Comparison of ENCODE assay signal across 9 mouse cellular contexts in genomic region chr11:22588546-22588945, GRCm38 (mm10).
DNase-seq lines count a peak whose midpoint lies in the region; ATAC-seq and TF ChIP-seq lines count a peak whose summit lies in the region.
"Had no signal": no experiment of that assay in that cellular context is flagged by ENCODE, and none has a peak within 500 bp of the region (broad histone marks: within the 10 kb centered on the region; RNA-seq: fewer than 3 reads in every experiment).

No protein-coding gene starts in this region.

- H3K36me3 ChIP-seq in kidney, postnatal 0 days (ENCODE audit: insufficient read depth, low read length): no peaks in the 10 kb centered on the region
- no peaks in the 10 kb centered on the region for H3K36me3 ChIP-seq in forebrain, postnatal 0 days (ENCODE audit: insufficient read depth)
- H3K36me3 ChIP-seq in hindbrain, embryonic 15.5 days: no peaks in the 10 kb centered on the region
- H3K36me3 ChIP-seq in midbrain, postnatal 0 days (ENCODE audit: insufficient read depth, low read length): no peaks in the 10 kb centered on the region
- H3K36me3 ChIP-seq: embryonic facial prominence, embryonic 12.5 days had no signal

- TF ChIP-seq CTCF in kidney, postnatal 0 days (IDR thresholded peaks at IDR 0.05; ENCODE audit: low read depth): no peak
- no peak for TF ChIP-seq CTCF in forebrain, postnatal 0 days (IDR thresholded peaks at IDR 0.05; ENCODE audit: low read depth)
- no peak for TF ChIP-seq CTCF in midbrain, postnatal 0 days (IDR thresholded peaks at IDR 0.05)

- H3K27me3 ChIP-seq in kidney, postnatal 0 days (ENCODE audit: insufficient read depth, low read length): no peaks in the 10 kb centered on the region
- H3K27me3 ChIP-seq in forebrain, postnatal 0 days (ENCODE audit: insufficient read depth, low read length): no peaks in the 10 kb centered on the region
- no peaks in the 10 kb centered on the region for H3K27me3 ChIP-seq in hindbrain, embryonic 15.5 days
- no peaks in the 10 kb centered on the region for H3K27me3 ChIP-seq in midbrain, postnatal 0 days (ENCODE audit: insufficient read depth, low read length)
- H3K27me3 ChIP-seq: embryonic facial prominence, embryonic 12.5 days had no signal

- no peak for ATAC-seq in kidney, postnatal 0 days (replicated peaks; ENCODE audit: low FRiP score, low read depth)
- no peak for ATAC-seq in forebrain, postnatal 0 days
- ATAC-seq in hindbrain, embryonic 15.5 days (ENCODE audit: low FRiP score, low read depth): peak; percentile 35; the same call in 1 of the 2 replicates
- ATAC-seq in midbrain, postnatal 0 days (ENCODE audit: low FRiP score): 0 out of 2 replicates have a peak, but pooled peaks have one; percentile 11
- no peak for ATAC-seq in frontal cortex, adult (ENCODE audit: low TSS enrichment)

- H3K9me3 ChIP-seq in kidney, postnatal 0 days (replicated peaks; ENCODE audit: low read length): no peaks in the 10 kb centered on the region
- no peaks in the 10 kb centered on the region for H3K9me3 ChIP-seq in forebrain, postnatal 0 days (ENCODE audit: low read length)
- no peaks in the 10 kb centered on the region for H3K9me3 ChIP-seq in hindbrain, embryonic 15.5 days
- no peaks in the 10 kb centered on the region for H3K9me3 ChIP-seq in midbrain, postnatal 0 days (ENCODE audit: low read length)
- H3K9me3 ChIP-seq: embryonic facial prominence, embryonic 12.5 days had no signal

- no peak overlapping the region for H3K4me3 ChIP-seq in kidney, postnatal 0 days (replicated peaks; ENCODE audit: low read depth, low read length)
- no peak overlapping the region for H3K4me3 ChIP-seq in forebrain, postnatal 0 days (ENCODE audit: low read depth, low read length)
- no peak overlapping the region for H3K4me3 ChIP-seq in hindbrain, embryonic 15.5 days
- no peak overlapping the region for H3K4me3 ChIP-seq in midbrain, postnatal 0 days (ENCODE audit: low read depth, low read length)
- H3K4me3 ChIP-seq: embryonic facial prominence, embryonic 12.5 days had no signal

- H3K27ac ChIP-seq in kidney, postnatal 0 days: peak overlapping the region; percentile 60; the same call in 1 of the 2 replicates
- peak overlapping the region; percentile 29; the same call in 1 of the 2 replicates for H3K27ac ChIP-seq in forebrain, postnatal 0 days (ENCODE audit: low read depth, low read length)
- peak overlapping the region; percentile 74 for H3K27ac ChIP-seq in hindbrain, embryonic 15.5 days (replicated peaks)
- H3K27ac ChIP-seq in midbrain, postnatal 0 days (ENCODE audit: low read depth, low read length): no peak overlapping the region; the same call in 1 of the 2 replicates
- H3K27ac ChIP-seq: embryonic facial prominence, embryonic 12.5 days had no signal

- H3K4me1 ChIP-seq in kidney, postnatal 0 days (replicated peaks; ENCODE audit: insufficient read depth, low read length): 0 out of 2 replicates have a peak, but pooled peaks cover 4% of the 10 kb centered on the region
- H3K4me1 ChIP-seq in forebrain, postnatal 0 days (ENCODE audit: insufficient read depth): peaks cover 14% of the 10 kb centered on the region
- H3K4me1 ChIP-seq in hindbrain, embryonic 15.5 days (replicated peaks): peaks cover 26% of the 10 kb centered on the region
- peaks cover 11% of the 10 kb centered on the region; the same call in 1 of the 2 replicates for H3K4me1 ChIP-seq in midbrain, postnatal 0 days (ENCODE audit: insufficient read depth, low read length)

- no peak overlapping the region for H3K4me2 ChIP-seq in kidney, postnatal 0 days (ENCODE audit: low read length)
- no peak overlapping the region for H3K4me2 ChIP-seq in forebrain, postnatal 0 days (ENCODE audit: low read depth)
- no peak overlapping the region for H3K4me2 ChIP-seq in hindbrain, embryonic 15.5 days
- no peak overlapping the region for H3K4me2 ChIP-seq in midbrain, postnatal 0 days (ENCODE audit: low read depth, low read length, poor library complexity, severe bottlenecking)
- H3K4me2 ChIP-seq: embryonic facial prominence, embryonic 12.5 days had no signal

- DNase-seq in kidney, postnatal 0 days (ENCODE audit: low spot score): no peak
- DNase-seq in kidney, adult 18-20 months: no peak
- DNase-seq in forebrain, postnatal 0 days: no peak
- peak; percentile 46 for DNase-seq in midbrain, postnatal 0 days (ENCODE audit: low spot score)
- no peak for DNase-seq in MN1 (ENCODE audit: low spot score)
- DNase-seq in right cerebral cortex, postnatal 25 days: no peak

- no peak overlapping the region for H3K9ac ChIP-seq in kidney, postnatal 0 days (ENCODE audit: low read depth, low read length)
- H3K9ac ChIP-seq in forebrain, postnatal 0 days: no peak overlapping the region
- no peak overlapping the region for H3K9ac ChIP-seq in hindbrain, embryonic 15.5 days
- no peak overlapping the region for H3K9ac ChIP-seq in midbrain, postnatal 0 days (replicated peaks; ENCODE audit: low read length, poor library complexity, severe bottlenecking)
- H3K9ac ChIP-seq: embryonic facial prominence, embryonic 12.5 days had no signal

- 65% methylated on average over 2 of the region's 2 CpGs for WGBS in kidney, postnatal 0 days
- 20% methylated on average over 2 of the region's 2 CpGs for WGBS in forebrain, postnatal 0 days
- 30% methylated on average over 2 of the region's 2 CpGs for WGBS in hindbrain, embryonic 15.5 days
- WGBS in midbrain, postnatal 0 days: 12% methylated on average over 2 of the region's 2 CpGs

Comparison
In these comparisons a context has a peak if more than half of its experiments do, and no peak if none do; other contexts are left out.
1. ATAC-seq: peak in hindbrain, embryonic 15.5 days (single experiment) and midbrain, postnatal 0 days (single experiment); none in kidney, postnatal 0 days (single experiment), forebrain, postnatal 0 days (single experiment) and frontal cortex, adult (single experiment).